Mouse (Mus musculus) frontal cortex, adult (tissue): ENCODE results near the gene Arhgap17.

Experiments
- ATAC-seq: cut with Nextera tagmentation; 2 replicates; pipeline ENCODE4 v1.9.2; 2017; ENCODE audit warnings: mild to moderate bottlenecking, moderate library complexity, mixed read lengths; ENCODE audit not compliant: low TSS enrichment

The Arhgap17 gene

GRCm38 (mm10) chr7:123369759-123370481, at the start of gene Arhgap17, which contains the start of gene Lcmt1:
Gene Arhgap17, minus strand, starts transcription at chr7:123369915.
Gene Lcmt1, plus strand, starts transcription at chr7:123369784.
- ATAC-seq: peak; percentile 85

GRCm38 (mm10) chr7:123417661-123418060, 47.9 kb upstream of the Arhgap17 start:
- ATAC-seq: no peak

- ATAC-seq: no peak
Observed at GRCm38 (mm10) chr7:123416803-123417202, 47.1 kb upstream of the Arhgap17 start.

- peak; percentile 50; the same call in 1 of the 2 replicates for ATAC-seq
Observed at GRCm38 (mm10) chr7:123412143-123412542, 42.4 kb upstream of the Arhgap17 start.

- ATAC-seq: peak; percentile 78
Observed at GRCm38 (mm10) chr7:123411109-123411508, 41.4 kb upstream of the Arhgap17 start.

GRCm38 (mm10) chr7:123410502-123410901, 40.8 kb upstream of the Arhgap17 start:
- ATAC-seq: no peak

GRCm38 (mm10) chr7:123406988-123407387, 37.3 kb upstream of the Arhgap17 start:
- ATAC-seq: peak; percentile 72; the same call in 1 of the 2 replicates

- ATAC-seq: no peak
Observed at GRCm38 (mm10) chr7:123405619-123406018, 35.9 kb upstream of the Arhgap17 start.

GRCm38 (mm10) chr7:123404198-123404597, 34.5 kb upstream of the Arhgap17 start:
- no peak for ATAC-seq

- ATAC-seq: no peak
Observed at GRCm38 (mm10) chr7:123401121-123401520, 31.4 kb upstream of the Arhgap17 start.

- ATAC-seq: no peak
Observed at GRCm38 (mm10) chr7:123399286-123399685, 29.6 kb upstream of the Arhgap17 start.

GRCm38 (mm10) chr7:123398828-123399227, 29.1 kb upstream of the Arhgap17 start:
- peak; percentile 92 for ATAC-seq

- ATAC-seq: no peak
Observed at GRCm38 (mm10) chr7:123397931-123398330, 28.2 kb upstream of the Arhgap17 start.

GRCm38 (mm10) chr7:123397369-123397768, 27.7 kb upstream of the Arhgap17 start:
- ATAC-seq: no peak

GRCm38 (mm10) chr7:123396900-123397299, 27.2 kb upstream of the Arhgap17 start:
- ATAC-seq: no peak

GRCm38 (mm10) chr7:123394271-123394670, 24.6 kb upstream of the Arhgap17 start:
- ATAC-seq: no peak

GRCm38 (mm10) chr7:123389686-123390280, 20.1 kb upstream of the Arhgap17 start:
- no peak for ATAC-seq

- no peak for ATAC-seq
Observed at GRCm38 (mm10) chr7:123385693-123386407, 16.1 kb upstream of the Arhgap17 start.

GRCm38 (mm10) chr7:123377443-123378400, 8.0 kb upstream of the Arhgap17 start:
- ATAC-seq: peak; percentile 99

GRCm38 (mm10) chr7:123371501-123371900, 1.8 kb upstream of the Arhgap17 start:
- no peak for ATAC-seq

- ATAC-seq: no peak
Observed at GRCm38 (mm10) chr7:123370700-123371099, 985 bp upstream of the Arhgap17 start.
